Mouse (Mus musculus) G1E (cell line): ENCODE results near the gene Unkl. TPM values are rescaled to one million over a fixed set of nuclear protein-coding genes. Genes with fewer than 3 reads are reported as not detected.
"Not testable (repeated sequence)": the region's sequence is repeated elsewhere in the genome, so short reads cannot be mapped to it uniquely, and the experiment has no call there.

Experiments used
- ATAC-seq: 2 replicates; pipeline ENCODE4 v1.8.0; 2016; ENCODE audit warnings: mild to moderate bottlenecking; ENCODE audit not compliant: insufficient number of reproducible peaks, poor library complexity, low FRiP score, severe bottlenecking; ENCODE audit errors: extremely low read depth
- DNase-seq: peaks from one replicate; pipeline ENCODE4 v3.0.0; 2012; ENCODE audit warnings: low spot score
- H3K27me3 ChIP-seq: 2 replicates; pipeline ENCODE4 v1.6.1; 2012; ENCODE audit warnings: mild to moderate bottlenecking, low read length, inconsistent platforms; ENCODE audit not compliant: insufficient read depth
- H3K36me3 ChIP-seq: replicated peaks from 2 replicates; pipeline ENCODE3; 2012; ENCODE audit warnings: mild to moderate bottlenecking, inconsistent platforms
- H3K4me1 ChIP-seq: 2 replicates; pipeline ENCODE4 v1.6.1; 2012; ENCODE audit warnings: low read depth, low read length, inconsistent platforms, mixed read lengths; ENCODE audit not compliant: insufficient read depth
- H3K4me3 ChIP-seq: 2 replicates; pipeline ENCODE4 v1.5.1; 2012; ENCODE audit warnings: low read depth, mild to moderate bottlenecking, inconsistent platforms, low read length, moderate library complexity, mixed read lengths
- H3K9me3 ChIP-seq: replicated peaks from 2 replicates; pipeline ENCODE4 v1.6.1; 2012; ENCODE audit warnings: inconsistent platforms
- CTCF ChIP-seq: IDR thresholded peaks from 2 replicates; pipeline ENCODE4 v1.5.1; 2012; ENCODE audit warnings: low read depth, low read length, inconsistent platforms, mixed read lengths
- GATA1 ChIP-seq: IDR thresholded peaks from 2 replicates; pipeline ENCODE4 v1.6.1; 2012; ENCODE audit warnings: borderline replicate concordance, low read length, inconsistent platforms, mixed read lengths
- GATA2 ChIP-seq: IDR thresholded peaks from 2 replicates; pipeline ENCODE4 v1.6.1; 2012; ENCODE audit warnings: low read depth, low read length, inconsistent platforms, borderline replicate concordance
- POLR2AphosphoS5 ChIP-seq: IDR thresholded peaks from 2 replicates; pipeline ENCODE4 v1.6.1; 2012; ENCODE audit warnings: low read depth, low read length, inconsistent platforms; ENCODE audit not compliant: insufficient replicate concordance
- TAL1 ChIP-seq: conservative IDR thresholded peaks from 2 replicates; pipeline ENCODE4 v1.6.1; 2012; ENCODE audit warnings: low read depth, low read length, inconsistent platforms, mixed read lengths
- polyA plus RNA-seq: library from polyadenylated mRNA; stranded (reverse); fragments of >175 nt; gene quantifications from 2 replicates; pipeline ENCODE4 v1.2.3, GENCODE M21; 2012
- total RNA-seq, 2 experiments: library from RNA; stranded (forward) in 1 of 2; stranded (reverse) in 1 of 2; fragments of 200-1000 nt in 1 of 2; fragments of >200 nt in 1 of 2; fragmentation: Nextera tagmentation in 1 of 2; gene quantifications; 2 replicates each; pipeline ENCODE4 v1.2.3; 2014 to 2017

Unkl gene
- total and polyA plus RNA-seq, 3 experiments: 10.1 to 59.4 (median 14.1) TPM

DNA sequence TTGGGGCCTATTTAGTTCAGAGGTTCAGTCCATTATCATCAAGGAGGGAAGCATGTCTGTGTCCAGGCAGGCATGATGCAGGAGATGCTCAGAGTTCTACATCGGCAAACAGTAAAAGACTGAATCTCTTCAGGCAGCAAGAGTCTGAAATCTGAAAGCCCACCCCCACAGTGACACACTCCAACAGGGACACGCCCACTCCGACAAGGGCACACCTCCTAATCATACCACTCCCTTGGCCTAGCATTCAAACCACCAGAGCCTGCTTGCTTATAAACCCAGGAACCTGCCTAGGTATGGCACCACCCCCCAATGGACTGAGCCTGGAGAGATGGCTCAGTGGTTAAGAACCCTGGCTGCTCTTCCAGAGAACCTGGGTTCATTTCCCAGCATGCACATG is 27.2 kb downstream of the Unkl start:
- no peak for TF ChIP-seq TAL1
- no peak for TF ChIP-seq POLR2AphosphoS5
- TF ChIP-seq GATA2: no peak
- no peak for TF ChIP-seq CTCF
- no peak for TF ChIP-seq GATA1
- H3K4me1 ChIP-seq: peaks cover 31% of the 10 kb centered on the region
- H3K4me3 ChIP-seq: no peak overlapping the region
- ATAC-seq (no peak), DNase-seq (no peak)
- H3K27me3 ChIP-seq: no peaks in the 10 kb centered on the region
- H3K36me3 ChIP-seq: peaks cover 95% of the 10 kb centered on the region
- no peaks in the 10 kb centered on the region for H3K9me3 ChIP-seq

DNA sequence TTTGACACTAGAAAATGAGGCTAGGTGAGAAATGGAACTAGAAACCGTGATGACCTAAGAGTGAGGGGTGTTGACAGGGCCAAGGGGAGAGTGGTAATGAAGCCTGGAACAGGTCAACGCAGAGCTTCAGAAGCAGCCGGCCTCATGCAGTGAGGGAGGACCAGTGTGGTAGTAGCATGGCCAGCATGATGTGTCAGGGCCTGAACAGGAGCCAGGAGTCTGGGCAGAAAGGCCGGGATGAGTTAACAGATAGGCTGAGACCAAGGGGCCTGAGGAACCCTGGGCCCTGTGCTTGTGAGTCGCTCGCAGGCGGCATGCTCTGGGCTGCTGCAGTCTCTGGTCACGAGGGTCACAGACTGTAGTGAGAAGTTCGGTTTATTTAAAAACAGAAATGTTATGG is 30.8 kb downstream of the Unkl start:
- ATAC-seq: no peak
- H3K9me3 ChIP-seq: no peaks in the 10 kb centered on the region
- no peak overlapping the region for H3K4me3 ChIP-seq
- H3K36me3 ChIP-seq: peaks cover 77% of the 10 kb centered on the region
- TF ChIP-seq CTCF: no peak
- no peak for TF ChIP-seq POLR2AphosphoS5
- no peak for TF ChIP-seq GATA2
- no peak for TF ChIP-seq TAL1
- TF ChIP-seq GATA1: no peak
- H3K4me1 ChIP-seq: peaks cover 61% of the 10 kb centered on the region
- no peaks in the 10 kb centered on the region for H3K27me3 ChIP-seq
- no peak for DNase-seq

DNA sequence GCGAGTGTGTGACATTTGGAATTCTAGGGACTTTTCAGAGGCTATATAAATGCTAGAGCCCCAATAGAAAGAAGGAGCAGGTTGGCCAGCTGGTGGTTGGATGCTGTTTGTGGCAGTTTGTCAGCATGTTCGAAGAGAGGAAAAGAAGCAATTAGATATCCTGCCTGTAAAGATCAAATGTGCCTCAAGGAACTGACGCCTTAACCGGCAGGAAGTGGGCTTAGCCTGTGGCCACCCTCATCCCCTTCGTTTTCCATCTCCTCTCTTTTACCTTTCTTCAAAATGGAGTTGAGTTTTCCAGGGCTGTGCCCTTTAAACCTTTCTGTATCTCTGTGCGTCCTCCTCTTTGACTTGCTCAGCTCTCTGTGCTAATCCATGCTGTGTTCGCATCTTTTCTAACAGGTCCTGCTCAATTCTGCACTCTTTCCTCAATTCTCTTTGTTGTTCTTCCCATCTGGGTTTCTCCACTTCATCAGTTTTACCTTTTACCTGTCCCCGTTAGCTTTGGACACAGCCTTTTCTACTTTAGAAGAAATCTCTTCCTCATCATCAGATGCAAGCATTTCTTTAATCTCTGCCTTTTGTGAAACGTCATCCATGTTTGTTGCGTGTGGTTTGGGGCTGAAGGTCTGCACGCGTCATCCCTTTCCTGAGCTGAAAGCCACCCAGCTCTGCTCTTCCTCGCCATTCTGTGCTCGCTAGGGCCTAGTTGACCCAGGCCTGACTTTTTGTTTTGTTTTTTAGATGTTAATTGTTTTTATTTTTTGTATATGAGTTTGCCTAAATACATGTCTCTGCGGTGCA is 31.5 kb downstream of the Unkl start:
- no peak for TF ChIP-seq TAL1
- TF ChIP-seq GATA2: no peak
- TF ChIP-seq GATA1: no peak
- no peak for TF ChIP-seq POLR2AphosphoS5
- no peak for TF ChIP-seq CTCF
- H3K4me3 ChIP-seq: no peak overlapping the region
- no peaks in the 10 kb centered on the region for H3K27me3 ChIP-seq
- peaks cover 68% of the 10 kb centered on the region for H3K4me1 ChIP-seq
- peaks cover 77% of the 10 kb centered on the region for H3K36me3 ChIP-seq
- no peak for DNase-seq
- H3K9me3 ChIP-seq: no peaks in the 10 kb centered on the region
- no peak for ATAC-seq

DNA sequence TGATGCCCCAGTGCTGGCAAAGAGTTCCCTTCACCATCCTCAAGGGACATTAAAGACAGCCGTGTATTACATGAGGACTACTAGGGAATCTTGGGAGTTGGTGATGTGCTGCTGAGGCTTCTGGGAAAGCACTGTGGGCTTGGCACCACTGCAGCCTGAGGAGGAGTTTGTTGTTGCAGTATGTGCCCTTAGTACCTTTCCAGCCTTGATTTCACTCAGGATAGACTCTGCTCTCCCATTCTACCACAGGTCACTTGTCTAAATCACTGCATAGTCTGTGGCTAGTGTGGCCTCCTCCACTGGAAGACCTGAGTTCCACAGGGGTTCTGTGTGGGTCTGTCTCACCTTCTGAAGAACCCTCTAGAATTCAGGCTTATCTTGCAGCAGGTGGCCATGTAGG is 32.5 kb downstream of the Unkl start:
- Histone ChIP-seq H3K27me3 (no peaks in the 10 kb centered on the region), H3K4me1 (peaks cover 72% of the 10 kb centered on the region), H3K36me3 (peaks cover 77% of the 10 kb centered on the region), H3K9me3 (no peaks in the 10 kb centered on the region), H3K4me3 (no peak overlapping the region)
- TF ChIP-seq GATA2 (no peak), CTCF (no peak), GATA1 (no peak), TAL1 (no peak), POLR2AphosphoS5 (no peak)
- DNase-seq (no peak), ATAC-seq (no peak)

DNA sequence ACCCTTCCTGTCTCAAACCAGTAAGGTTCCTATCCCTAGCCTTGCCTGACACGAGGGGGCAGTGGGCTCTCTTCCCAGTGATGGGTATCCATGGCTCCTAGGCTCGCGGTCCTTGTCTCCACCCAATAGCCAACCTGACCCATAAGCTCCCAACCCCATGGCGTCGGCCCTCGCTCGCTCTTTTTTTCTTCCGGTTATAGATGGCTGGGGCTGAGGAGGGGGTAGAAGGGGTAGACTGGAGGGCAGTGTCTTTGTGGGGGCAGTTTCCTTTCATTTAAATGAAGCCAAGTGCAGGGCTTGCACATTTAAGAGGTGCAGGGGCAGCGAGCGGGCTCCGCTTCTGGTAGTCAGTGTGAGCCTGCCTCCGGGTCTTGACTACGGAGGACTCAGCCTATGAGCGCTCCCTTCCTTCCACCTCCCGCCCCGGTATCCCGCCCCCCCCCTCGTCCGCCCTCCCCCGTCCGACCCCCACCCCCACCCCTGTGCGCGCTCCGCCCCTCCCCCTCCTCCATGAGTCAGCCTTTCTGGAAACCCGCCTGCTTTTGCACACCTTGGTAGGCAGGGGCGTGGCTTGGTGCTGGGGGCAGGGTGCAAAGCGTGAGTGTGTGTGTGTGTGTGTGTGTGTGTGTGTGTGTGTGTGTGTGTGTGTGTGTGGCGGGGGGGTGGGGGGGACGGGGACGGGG is 33.8 kb downstream of the Unkl start:
- peak; percentile 55 for ATAC-seq
- H3K27me3 ChIP-seq: no peaks in the 10 kb centered on the region
- peaks cover 81% of the 10 kb centered on the region for H3K4me1 ChIP-seq
- no peaks in the 10 kb centered on the region for H3K9me3 ChIP-seq
- DNase-seq: peak; percentile 81
- H3K4me3 ChIP-seq: peak overlapping the region; percentile 67
- no peak for TF ChIP-seq POLR2AphosphoS5
- no peak for TF ChIP-seq GATA2
- TF ChIP-seq CTCF: no peak
- TF ChIP-seq TAL1: no peak
- TF ChIP-seq GATA1: no peak
- H3K36me3 ChIP-seq: peaks cover 79% of the 10 kb centered on the region

DNA sequence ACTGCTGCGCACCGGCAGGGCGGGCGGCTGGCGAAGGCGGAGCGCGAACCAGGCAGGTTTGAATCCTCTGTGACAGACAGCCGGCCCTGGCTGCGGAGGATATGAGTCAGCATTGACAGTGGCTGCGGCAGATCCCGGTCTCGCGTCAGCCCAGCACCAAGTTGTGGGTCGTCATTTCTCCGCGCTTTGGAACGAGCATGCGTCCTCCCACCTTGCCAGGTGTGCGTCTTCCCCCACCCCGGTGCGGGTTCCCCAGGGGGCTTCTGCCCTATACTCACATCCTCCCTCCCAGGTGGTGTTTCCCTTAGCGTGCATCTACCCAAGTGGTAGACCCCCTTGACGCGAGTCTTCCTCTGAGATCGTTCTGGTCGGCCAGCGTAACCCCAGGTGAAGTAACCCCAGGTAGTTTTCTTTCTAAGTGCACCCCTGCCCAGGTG is 34.3 kb downstream of the Unkl start:
- ATAC-seq: peak; percentile 50
- not testable (repeated sequence) for DNase-seq, H3K9me3 ChIP-seq, H3K27me3 ChIP-seq
- peaks cover 81% of the 10 kb centered on the region for H3K36me3 ChIP-seq
- peak overlapping the region; percentile 73 for H3K4me3 ChIP-seq
- peaks cover 85% of the 10 kb centered on the region for H3K4me1 ChIP-seq
